Mouse (Mus musculus) forebrain, embryonic 16.5 days (tissue): ENCODE measurements around the gene Gm10197. TPM values are rescaled to one million over a fixed set of nuclear protein-coding genes. Genes with fewer than 3 reads are reported as not detected.

Source experiments
- ATAC-seq: fragments of 200-750 bp; cut with Nextera tagmentation; 2 replicates; pipeline ENCODE4 v1.8.0; 2017; ENCODE audit warnings: mild to moderate bottlenecking, moderate library complexity
- H3K27ac ChIP-seq: fragments of 300-500 bp; sonication (generic); 2 replicates; pipeline ENCODE4 v1.5.1; 2014; ENCODE audit warnings: low read length, control low read depth
- H3K27me3 ChIP-seq: fragments of 300-500 bp; sonication (generic); replicated peaks from 2 replicates; pipeline ENCODE4 v1.6.1; 2014; ENCODE audit warnings: low read length; ENCODE audit not compliant: control insufficient read depth, insufficient read depth
- H3K36me3 ChIP-seq: fragments of 300-500 bp; sonication (generic); 2 replicates; pipeline ENCODE4 v1.6.1; 2014; ENCODE audit not compliant: control insufficient read depth, insufficient read depth
- H3K4me1 ChIP-seq: fragments of 300-500 bp; sonication (generic); replicated peaks from 2 replicates; pipeline ENCODE4 v1.6.1; 2014; ENCODE audit warnings: low read length; ENCODE audit not compliant: control insufficient read depth, insufficient read depth
- H3K4me2 ChIP-seq: fragments of 300-500 bp; sonication (generic); 2 replicates; pipeline ENCODE4 v1.6.1; 2014; ENCODE audit warnings: mild to moderate bottlenecking, low read length, control low read depth
- H3K4me3 ChIP-seq: fragments of 300-500 bp; sonication (generic); replicated peaks from 2 replicates; pipeline ENCODE4 v1.5.1; 2014; ENCODE audit warnings: mild to moderate bottlenecking, low read length, control low read depth
- H3K9ac ChIP-seq: fragments of 300-500 bp; sonication (generic); replicated peaks from 2 replicates; pipeline ENCODE4 v1.6.1; 2014; ENCODE audit warnings: low read depth, low read length, control low read depth
- H3K9me3 ChIP-seq: fragments of 300-500 bp; sonication (generic); 2 replicates; pipeline ENCODE4 v1.6.1; 2016; ENCODE audit warnings: low read length; ENCODE audit not compliant: control insufficient read depth
- WGBS: fragments of 180-500 bp; shearing (Covaris S2); extraction: QIAGEN DNeasy Blood & Tissue Kit; methylation state at CpG from one replicate; pipeline ENCODE4 v1.1.7; 2014; 5-methylcytosine and 5-hydroxymethylcytosine counted together
- polyA plus RNA-seq: library from polyadenylated mRNA; unstranded; fragments of >200 nt; fragmentation: Nextera tagmentation; extraction: Ambion mirVana; gene quantifications from 2 replicates; pipeline ENCODE4 v1.2.1, GENCODE M21; 2015

The Gm10197 gene
- polyA plus RNA-seq, 1 experiment from 2014 or later, result not detected

GRCm38 (mm10) chr19:53389417-53389816 lies 17.9 kb upstream of the Gm10197 start:
- WGBS, result 26% methylated on average over 6 of the region's 6 CpGs

GRCm38 (mm10) chr19:53383336-53383735 lies 11.8 kb upstream of the Gm10197 start:
- ATAC-seq, result no peak
- no peak overlapping the region for H3K9ac ChIP-seq
- no peak overlapping the region for H3K27ac ChIP-seq
- H3K4me2 ChIP-seq, result no peak overlapping the region
- no peak overlapping the region for H3K4me3 ChIP-seq
- 96% methylated on average over 15 of the region's 15 CpGs for WGBS
- no peaks in the 10 kb centered on the region for H3K27me3 ChIP-seq
- no peaks in the 10 kb centered on the region for H3K9me3 ChIP-seq
- H3K4me1 ChIP-seq, result 0 out of 2 replicates have a peak, but pooled peaks cover 2% of the 10 kb centered on the region
- H3K36me3 ChIP-seq, result peaks cover 29% of the 10 kb centered on the region

More at GRCm38 (mm10) chr19:53389417-53389816, 17.9 kb upstream of the Gm10197 start:
- ATAC-seq, result no peak
- Histone ChIP-seq H3K36me3 (peaks cover 8% of the 10 kb centered on the region), H3K4me2 (peak overlapping the region; percentile 86), H3K27ac (no peak overlapping the region; the same call in 1 of the 2 replicates), H3K9me3 (no peaks in the 10 kb centered on the region), H3K9ac (peak overlapping the region; percentile 93), H3K4me1 (peaks cover 14% of the 10 kb centered on the region), H3K27me3 (no peaks in the 10 kb centered on the region), H3K4me3 (peak overlapping the region; percentile 95)

- ATAC-seq, result no peak
- Histone ChIP-seq H3K9ac (no peak overlapping the region), H3K36me3 (peaks cover 22% of the 10 kb centered on the region), H3K27ac (no peak overlapping the region), H3K4me2 (no peak overlapping the region), H3K27me3 (no peaks in the 10 kb centered on the region), H3K4me1 (no peaks in the 10 kb centered on the region), H3K9me3 (no peaks in the 10 kb centered on the region), H3K4me3 (no peak overlapping the region)
- whole genome bisulfite sequencing, result 96% methylated on average over 10 of the region's 10 CpGs
Observed at GRCm38 (mm10) chr19:53378421-53378820, 6.9 kb upstream of the Gm10197 start.

DNA sequence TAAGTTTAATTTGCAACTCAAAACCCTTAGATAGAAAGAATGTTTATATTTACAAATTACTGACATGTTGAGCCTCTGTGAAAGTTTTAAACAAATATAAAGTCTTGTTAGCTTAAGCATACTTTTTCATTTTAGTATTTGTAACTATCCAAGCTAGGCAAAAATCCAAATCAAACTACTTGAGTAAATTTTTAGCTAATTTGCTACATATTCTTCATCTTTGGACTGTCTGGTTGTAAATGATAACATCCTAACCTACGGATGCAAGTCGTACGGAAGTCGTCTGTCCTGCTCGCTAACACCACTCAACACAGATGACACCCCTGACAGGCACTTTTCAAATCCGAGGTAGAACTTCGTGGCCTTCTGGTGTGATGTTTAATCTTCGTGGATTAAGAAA lies 6.1 kb upstream of the Gm10197 start:
- H3K4me3 ChIP-seq, result no peak overlapping the region
- WGBS, result 95% methylated on average over 8 of the region's 8 CpGs
- no peaks in the 10 kb centered on the region for H3K4me1 ChIP-seq
- peaks cover 19% of the 10 kb centered on the region for H3K36me3 ChIP-seq
- H3K27me3 ChIP-seq, result no peaks in the 10 kb centered on the region
- no peak overlapping the region for H3K27ac ChIP-seq
- ATAC-seq, result no peak
- H3K4me2 ChIP-seq, result no peak overlapping the region
- no peaks in the 10 kb centered on the region for H3K9me3 ChIP-seq
- H3K9ac ChIP-seq, result no peak overlapping the region

GRCm38 (mm10) chr19:53375816-53376215 lies 4.2 kb upstream of the Gm10197 start:
- no peak for ATAC-seq
- Histone ChIP-seq H3K4me2 (no peak overlapping the region), H3K27ac (no peak overlapping the region), H3K4me1 (no peaks in the 10 kb centered on the region), H3K9me3 (no peaks in the 10 kb centered on the region), H3K27me3 (no peaks in the 10 kb centered on the region), H3K36me3 (peaks cover 15% of the 10 kb centered on the region), H3K4me3 (no peak overlapping the region), H3K9ac (no peak overlapping the region)
- 91% methylated on average over 9 of the region's 9 CpGs for WGBS

GRCm38 (mm10) chr19:53375299-53375698 lies 3.7 kb upstream of the Gm10197 start:
- no peak overlapping the region for H3K9ac ChIP-seq
- H3K4me1 ChIP-seq, result no peaks in the 10 kb centered on the region
- H3K27me3 ChIP-seq, result no peaks in the 10 kb centered on the region
- H3K9me3 ChIP-seq, result no peaks in the 10 kb centered on the region
- H3K4me3 ChIP-seq, result no peak overlapping the region
- ATAC-seq, result no peak
- peaks cover 14% of the 10 kb centered on the region for H3K36me3 ChIP-seq
- 98% methylated on average over 6 of the region's 6 CpGs for WGBS
- no peak overlapping the region for H3K27ac ChIP-seq
- H3K4me2 ChIP-seq, result no peak overlapping the region

GRCm38 (mm10) chr19:53373570-53373969 lies 2.0 kb upstream of the Gm10197 start:
- ATAC-seq, result no peak

GRCm38 (mm10) chr19:53370233-53370632 lies 1.3 kb downstream of the Gm10197 start:
- no peak overlapping the region for H3K27ac ChIP-seq
- no peak overlapping the region for H3K9ac ChIP-seq
- H3K36me3 ChIP-seq, result peaks cover 6% of the 10 kb centered on the region; the same call in 1 of the 2 replicates
- no peaks in the 10 kb centered on the region for H3K9me3 ChIP-seq
- ATAC-seq, result no peak
- H3K4me1 ChIP-seq, result peaks cover 9% of the 10 kb centered on the region
- H3K4me2 ChIP-seq, result no peak overlapping the region
- H3K4me3 ChIP-seq, result no peak overlapping the region
- H3K27me3 ChIP-seq, result no peaks in the 10 kb centered on the region
- 78% methylated on average over 15 of the region's 15 CpGs for WGBS

More at GRCm38 (mm10) chr19:53373570-53373969, 2.0 kb upstream of the Gm10197 start:
- Histone ChIP-seq H3K9me3 (no peaks in the 10 kb centered on the region), H3K27me3 (no peaks in the 10 kb centered on the region), H3K4me2 (no peak overlapping the region), H3K9ac (no peak overlapping the region), H3K27ac (no peak overlapping the region), H3K36me3 (peaks cover 9% of the 10 kb centered on the region; the same call in 1 of the 2 replicates), H3K4me1 (no peaks in the 10 kb centered on the region), H3K4me3 (no peak overlapping the region)
- 97% methylated on average over 2 of the region's 2 CpGs for WGBS

- H3K27me3 ChIP-seq, result no peaks in the 10 kb centered on the region
- 32% methylated on average over 14 of the region's 14 CpGs for WGBS
- peak; percentile 51 for ATAC-seq
- H3K9me3 ChIP-seq, result no peaks in the 10 kb centered on the region
- peaks cover 6% of the 10 kb centered on the region; the same call in 1 of the 2 replicates for H3K36me3 ChIP-seq
- no peak overlapping the region for H3K4me3 ChIP-seq
- no peak overlapping the region for H3K4me2 ChIP-seq
- H3K9ac ChIP-seq, result no peak overlapping the region
- no peak overlapping the region for H3K27ac ChIP-seq
- H3K4me1 ChIP-seq, result peaks cover 14% of the 10 kb centered on the region
Observed at GRCm38 (mm10) chr19:53369469-53370043, 2.0 kb downstream of the Gm10197 start.
